Mouse (Mus musculus) fibroblast of lung, adult 2 months (primary cell): ENCODE data around the gene Znhit2.

Experiments
- DNase-seq: peaks from one replicate; pipeline ENCODE4 v3.0.0-alpha.2; 2011; ENCODE audit warnings: low read depth

The Znhit2 gene

GRCm38 (mm10) chr19:6073889-6074288 lies 12.9 kb downstream of the Znhit2 start:
- DNase-seq = no peak

- peak; percentile 87 for DNase-seq
Observed at GRCm38 (mm10) chr19:6076564-6077393, 15.8 kb downstream of the Znhit2 start, which contains the start of gene Vps51. Gene Vps51, minus strand, starts transcription at chr19:6077231.

DNA sequence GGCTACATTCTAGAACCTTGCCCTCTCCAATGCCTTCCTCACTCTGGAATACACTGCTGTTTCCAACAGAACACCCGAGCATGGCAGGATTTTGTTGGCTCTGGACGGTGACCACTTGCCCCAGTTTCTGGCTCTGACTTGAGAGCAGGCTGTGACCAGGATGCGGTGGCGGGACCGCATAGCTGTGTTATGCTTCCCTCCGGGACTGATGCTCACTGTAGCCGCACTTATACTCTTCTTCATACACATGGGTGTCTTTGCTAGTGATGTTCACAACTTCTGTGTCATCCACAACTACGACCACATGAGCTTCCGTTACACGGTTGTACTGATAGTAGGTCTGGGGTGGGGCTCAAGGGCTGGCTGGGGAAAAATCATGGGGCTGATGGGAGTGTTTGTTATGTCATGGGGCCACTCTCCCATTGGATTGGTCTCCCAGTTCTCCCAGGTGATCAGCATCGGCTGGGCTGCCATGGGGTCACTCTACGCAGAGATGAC lies 19.0 kb downstream of the Znhit2 start, which contains the start of gene Tmem262:
Gene Tmem262, plus strand, starts transcription at position 51 of the 498 bp plus-strand sequence.
- no peak for DNase-seq

DNA sequence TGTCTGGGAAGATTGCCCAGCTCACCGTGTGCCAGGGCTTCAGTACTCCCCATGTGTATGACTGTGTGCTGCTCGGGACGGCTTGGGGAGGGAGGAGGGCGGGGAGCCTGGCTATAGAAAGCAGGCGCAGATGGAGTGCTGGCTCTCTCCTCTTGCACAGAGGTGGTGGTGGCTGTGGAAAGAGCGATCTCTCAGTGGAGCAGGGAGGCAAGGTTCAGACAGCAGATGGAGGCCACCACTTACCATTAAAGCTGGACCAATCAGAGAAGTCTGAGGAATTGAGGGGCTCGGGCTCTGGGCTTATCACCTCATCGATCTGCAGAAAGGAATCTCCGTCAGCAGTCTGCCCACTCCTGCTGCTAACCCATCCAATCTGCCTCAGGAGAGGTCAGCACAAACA lies 21.2 kb downstream of the Znhit2 start, which contains the start of gene Gm28374:
Gene Gm28374, minus strand, starts transcription at position 101 of the 400 bp plus-strand sequence.
- DNase-seq = no peak

- peak; percentile 92 for DNase-seq
Observed at GRCm38 (mm10) chr19:6084478-6085248, 23.7 kb downstream of the Znhit2 start, which contains the start of the genes Zfpl1 and Cdca5. Gene Zfpl1, minus strand, starts transcription at chr19:6084956. Gene Cdca5, plus strand, starts transcription at chr19:6084983.

- no peak for DNase-seq
Observed at GRCm38 (mm10) chr19:6085417-6085879, 24.5 kb downstream of the Znhit2 start.

DNA sequence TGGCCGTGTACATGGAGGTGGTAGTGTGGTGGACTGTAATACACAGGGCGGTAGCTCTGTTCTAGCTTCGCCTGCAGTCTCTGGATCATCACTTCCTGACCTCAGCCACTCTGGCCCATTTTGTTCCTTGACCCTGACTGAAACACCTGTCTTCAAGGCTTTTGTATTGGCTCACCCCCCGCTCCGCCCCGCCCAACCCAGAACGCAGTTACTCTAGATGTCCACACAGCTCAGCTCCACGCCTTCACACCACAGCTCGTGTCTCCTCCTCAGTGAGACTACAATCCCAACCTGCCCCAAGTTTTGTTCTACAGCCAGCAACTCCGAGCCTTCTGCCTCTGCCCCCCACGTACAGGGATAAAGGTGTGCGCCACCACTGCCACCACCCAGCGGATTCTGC lies 27.8 kb downstream of the Znhit2 start:
- no peak for DNase-seq

GRCm38 (mm10) chr19:6094119-6094518 lies 33.1 kb downstream of the Znhit2 start, which contains the start of gene AC131692.1:
Gene AC131692.1, plus strand, starts transcription at chr19:6094419.
- no peak for DNase-seq

DNA sequence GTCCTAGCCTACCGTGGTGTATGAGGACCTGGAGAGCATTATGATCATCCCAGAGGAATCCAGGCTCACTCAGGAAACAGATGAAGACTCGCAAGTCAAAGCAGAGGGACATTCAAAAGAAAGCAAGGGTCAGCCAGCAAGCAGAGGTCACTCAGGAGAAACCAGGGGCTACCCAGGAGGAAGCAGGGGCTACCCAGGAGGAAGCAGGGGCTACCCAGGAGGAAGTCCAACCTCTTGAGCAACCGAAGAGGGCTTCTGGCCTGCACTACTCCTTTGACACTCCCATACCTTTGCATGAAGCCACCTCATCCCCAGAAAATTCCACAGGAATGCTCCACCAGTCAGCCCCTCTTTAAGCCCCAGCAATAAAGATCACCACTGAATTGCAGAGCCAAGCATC lies 36.9 kb downstream of the Znhit2 start:
- no peak for DNase-seq

DNA sequence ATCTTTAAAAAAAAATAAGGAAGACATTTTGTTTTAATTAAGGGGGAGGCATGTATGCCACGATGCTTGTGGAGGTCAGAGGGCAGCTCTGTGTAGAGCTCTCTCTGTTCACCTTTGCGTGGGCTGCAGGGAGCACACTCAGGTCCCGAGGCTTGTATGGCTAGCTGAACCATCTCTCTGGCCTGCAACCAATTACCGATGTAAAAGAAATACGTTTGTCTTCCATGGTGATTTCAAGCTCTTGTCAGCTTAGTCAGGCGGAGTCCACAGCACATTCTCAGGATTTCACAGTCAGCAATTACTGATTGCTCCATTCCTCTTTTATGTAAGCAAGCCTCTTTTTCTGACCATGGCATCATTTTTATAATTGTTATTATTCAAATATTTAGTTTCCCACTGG lies 40.2 kb downstream of the Znhit2 start:
- no peak for DNase-seq

DNA sequence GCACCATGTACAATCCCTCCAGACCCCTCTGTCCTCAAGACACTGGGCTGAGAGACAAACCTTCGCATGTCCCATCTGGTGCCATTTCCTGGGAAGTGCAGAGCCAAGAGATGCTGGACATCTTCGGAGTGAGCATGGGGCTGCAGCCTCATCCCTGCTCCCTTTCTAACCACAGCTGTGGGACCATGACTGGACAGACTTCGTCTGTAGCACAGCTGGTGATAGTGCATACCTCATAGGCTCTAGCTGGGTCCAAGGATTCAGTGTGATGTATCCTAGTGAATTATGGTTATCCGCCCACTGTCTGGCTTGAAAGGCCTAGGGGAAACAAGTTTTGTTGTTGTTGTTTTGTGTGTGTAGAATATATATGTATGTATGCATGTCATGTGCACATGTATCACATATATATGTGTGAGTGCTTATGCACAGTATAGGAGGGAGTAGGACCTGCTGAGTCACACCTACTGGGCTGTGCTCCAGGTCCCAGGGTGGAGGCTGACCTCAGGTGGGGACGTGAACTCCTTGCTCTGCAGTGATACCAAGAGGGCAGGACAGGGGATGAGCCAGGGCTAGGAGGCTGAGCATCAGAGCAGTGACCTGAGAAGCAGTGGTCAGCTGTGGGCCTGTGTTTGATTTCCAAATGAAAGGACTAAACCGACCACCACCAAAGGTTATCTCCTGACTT lies 41.3 kb downstream of the Znhit2 start:
- no peak for DNase-seq

- DNase-seq = no peak
Observed at GRCm38 (mm10) chr19:6104476-6104875, 43.5 kb downstream of the Znhit2 start.

DNA sequence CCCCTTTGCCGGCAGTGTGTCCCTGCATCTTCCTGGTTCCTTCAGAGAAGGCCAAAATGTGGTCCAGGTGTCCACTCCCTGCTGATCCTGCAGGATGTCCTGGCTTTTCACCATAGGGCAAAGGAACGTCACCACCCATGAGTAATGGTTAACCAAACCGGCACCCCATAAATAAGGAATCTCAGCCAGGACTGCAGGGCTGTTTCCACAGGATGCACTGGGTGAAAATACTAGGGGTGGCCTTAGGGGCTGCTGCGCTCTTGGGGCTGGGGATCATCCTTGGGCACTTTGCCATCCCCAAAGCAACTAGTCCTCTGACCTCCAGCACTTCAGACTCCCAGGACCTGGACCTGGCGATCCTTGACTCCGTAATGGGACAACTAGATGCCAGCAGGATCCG lies 44.6 kb downstream of the Znhit2 start, which contains the start of gene Naaladl1:
Gene Naaladl1, plus strand, starts transcription at position 197 of the 400 bp plus-strand sequence.
- no peak for DNase-seq
